Mouse (Mus musculus) intestine, embryonic 16.5 days (tissue): Measurements from ENCODE around the gene Ptprd. TPM values are rescaled to one million over a fixed set of nuclear protein-coding genes. Genes with fewer than 3 reads are reported as not detected.

ENCODE experiments used
- ATAC-seq: fragments of 200-750 bp; cut with Nextera tagmentation; 2 replicates; pipeline ENCODE4 v1.8.0; 2017; ENCODE audit warnings: moderate TSS enrichment, moderate library complexity
- H3K27ac ChIP-seq: fragments of 300-500 bp; sonication (generic); 2 replicates; pipeline ENCODE4 v1.5.1; 2014; ENCODE audit warnings: mild to moderate bottlenecking, low read length
- H3K27me3 ChIP-seq: fragments of 300-500 bp; sonication (generic); replicated peaks from 2 replicates; pipeline ENCODE4 v1.6.1; 2014; ENCODE audit warnings: low read length, control low read depth, mixed read lengths; ENCODE audit not compliant: control insufficient read depth, insufficient read depth
- H3K36me3 ChIP-seq: fragments of 300-500 bp; sonication (generic); 2 replicates; pipeline ENCODE4 v1.6.1; 2014; ENCODE audit warnings: low read length, control low read depth; ENCODE audit not compliant: control insufficient read depth, insufficient read depth
- H3K4me1 ChIP-seq: fragments of 300-500 bp; sonication (generic); 2 replicates; pipeline ENCODE4 v1.6.1; 2014; ENCODE audit warnings: low read length, control low read depth, mixed read lengths; ENCODE audit not compliant: control insufficient read depth, insufficient read depth
- H3K4me2 ChIP-seq: fragments of 300-500 bp; sonication (generic); 2 replicates; pipeline ENCODE4 v1.6.1; 2014; ENCODE audit warnings: low read depth, low read length, control low read depth
- H3K4me3 ChIP-seq: fragments of 300-500 bp; sonication (generic); 2 replicates; pipeline ENCODE4 v1.5.1; 2014; ENCODE audit warnings: mild to moderate bottlenecking, low read length
- H3K9ac ChIP-seq: fragments of 300-500 bp; sonication (generic); 2 replicates; pipeline ENCODE4 v1.6.1; 2014; ENCODE audit warnings: low read depth, low read length
- H3K9me3 ChIP-seq: fragments of 300-500 bp; sonication (generic); 2 replicates; pipeline ENCODE4 v1.6.1; 2016; ENCODE audit warnings: low read length, control low read depth; ENCODE audit not compliant: control insufficient read depth
- WGBS: fragments of 180-500 bp; shearing (Covaris S2); extraction: QIAGEN DNeasy Blood & Tissue Kit; methylation state at CpG from one replicate; pipeline ENCODE4 v1.1.7; 2014; 5-methylcytosine and 5-hydroxymethylcytosine counted together
- polyA plus RNA-seq: library from polyadenylated mRNA; unstranded; fragments of >200 nt; fragmentation: Nextera tagmentation; extraction: Ambion mirVana; gene quantifications from 2 replicates; pipeline ENCODE4 v1.2.1, GENCODE M21; 2015

The Ptprd gene
- polyA plus RNA-seq, 1 experiment from 2014 or later: 5.0 TPM

- no peak overlapping the region for H3K4me2 ChIP-seq
- H3K4me1 ChIP-seq: no peaks in the 10 kb centered on the region
- no peak overlapping the region for H3K27ac ChIP-seq
- H3K27me3 ChIP-seq: no peaks in the 10 kb centered on the region
- ATAC-seq: no peak
- no peak overlapping the region for H3K9ac ChIP-seq
- H3K4me3 ChIP-seq: no peak overlapping the region
- H3K9me3 ChIP-seq: no peaks in the 10 kb centered on the region
- H3K36me3 ChIP-seq: no peaks in the 10 kb centered on the region
- 91% methylated on average over 3 of the region's 3 CpGs for WGBS
These were observed 1988.0 kb downstream of the Ptprd start for GRCm38 (mm10) chr4:76223720-76224119.

DNA sequence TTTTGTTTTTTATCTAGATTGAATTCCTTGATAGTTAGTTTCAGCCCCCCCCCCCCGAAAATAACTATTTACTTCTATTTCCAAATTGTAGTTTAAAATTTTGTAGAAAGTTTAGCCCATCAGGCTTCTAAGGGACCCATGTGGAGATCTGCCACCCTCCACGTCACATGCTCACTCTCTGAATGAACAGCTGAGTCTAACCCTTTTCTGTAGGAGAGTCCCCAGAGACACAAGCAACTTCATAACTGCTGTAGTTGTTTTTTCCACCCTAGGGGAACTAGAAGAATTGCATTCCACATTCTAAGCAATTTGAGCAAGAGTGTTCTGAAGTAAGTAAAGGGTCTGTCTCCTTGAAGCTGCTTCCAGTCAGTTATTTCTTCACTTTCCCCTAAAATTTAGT, 1989.2 kb downstream of the Ptprd start:
- no peaks in the 10 kb centered on the region for H3K27me3 ChIP-seq
- no peaks in the 10 kb centered on the region for H3K4me1 ChIP-seq
- ATAC-seq: no peak
- H3K36me3 ChIP-seq: no peaks in the 10 kb centered on the region
- no peak overlapping the region for H3K27ac ChIP-seq
- H3K9ac ChIP-seq: no peak overlapping the region
- no peak overlapping the region for H3K4me2 ChIP-seq
- 62% methylated on average over 2 of the region's 2 CpGs for WGBS
- H3K9me3 ChIP-seq: no peaks in the 10 kb centered on the region
- no peak overlapping the region for H3K4me3 ChIP-seq

DNA sequence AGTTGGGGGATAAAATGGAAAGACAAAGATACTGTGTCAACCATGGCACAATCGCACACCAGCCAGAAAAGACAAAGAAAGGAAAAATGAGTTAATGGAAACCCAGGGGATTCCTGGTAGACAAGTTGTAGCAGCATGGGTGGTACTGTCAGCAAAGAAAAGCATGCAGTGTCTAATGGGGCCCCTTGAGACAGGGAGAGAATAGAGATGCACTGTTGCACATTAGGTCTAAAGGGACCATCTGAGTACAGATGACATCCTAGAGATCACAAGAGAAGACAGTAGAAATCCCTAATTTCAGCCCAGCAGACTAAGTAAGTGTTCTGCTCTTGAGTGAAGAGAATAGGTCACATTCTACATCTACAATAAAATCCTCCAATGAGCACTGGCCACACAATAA, 1993.7 kb downstream of the Ptprd start:
- Histone ChIP-seq H3K9ac (no peak overlapping the region), H3K4me2 (no peak overlapping the region), H3K27me3 (no peaks in the 10 kb centered on the region), H3K4me3 (no peak overlapping the region), H3K9me3 (no peaks in the 10 kb centered on the region), H3K27ac (no peak overlapping the region), H3K36me3 (no peaks in the 10 kb centered on the region), H3K4me1 (no peaks in the 10 kb centered on the region)
- no peak for ATAC-seq
- 86% methylated on average over 1 of the region's 1 CpGs for WGBS

GRCm38 (mm10) chr4:76215141-76215540, 1996.6 kb downstream of the Ptprd start:
- H3K27me3 ChIP-seq: no peaks in the 10 kb centered on the region
- no peak overlapping the region for H3K27ac ChIP-seq
- no peak overlapping the region for H3K9ac ChIP-seq
- WGBS: 89% methylated on average over 1 of the region's 1 CpGs
- no peak overlapping the region for H3K4me2 ChIP-seq
- no peak overlapping the region for H3K4me3 ChIP-seq
- no peaks in the 10 kb centered on the region for H3K4me1 ChIP-seq
- H3K36me3 ChIP-seq: no peaks in the 10 kb centered on the region
- no peaks in the 10 kb centered on the region for H3K9me3 ChIP-seq
- ATAC-seq: no peak

DNA sequence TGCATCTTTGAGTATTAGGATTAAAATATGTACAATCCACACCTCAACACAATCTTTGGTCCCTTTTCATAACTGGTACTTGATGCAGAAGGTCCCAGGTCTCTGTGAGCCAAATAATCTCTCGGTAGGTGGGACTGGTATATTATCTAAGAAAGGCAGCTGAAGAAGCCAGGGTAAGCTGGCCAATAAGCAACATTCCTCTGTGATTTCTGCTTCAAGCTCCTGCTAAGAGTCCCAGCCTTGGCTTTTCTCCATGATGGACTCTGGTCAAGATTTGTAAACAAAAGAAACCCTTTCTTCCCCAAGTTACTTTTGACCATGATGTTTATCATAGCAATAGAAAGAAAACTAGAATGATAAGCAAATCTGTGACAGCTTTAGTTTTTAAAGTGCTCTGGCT, 2012.4 kb downstream of the Ptprd start:
- WGBS: 33% methylated on average over 1 of the region's 1 CpGs
- H3K27ac ChIP-seq: no peak overlapping the region

DNA sequence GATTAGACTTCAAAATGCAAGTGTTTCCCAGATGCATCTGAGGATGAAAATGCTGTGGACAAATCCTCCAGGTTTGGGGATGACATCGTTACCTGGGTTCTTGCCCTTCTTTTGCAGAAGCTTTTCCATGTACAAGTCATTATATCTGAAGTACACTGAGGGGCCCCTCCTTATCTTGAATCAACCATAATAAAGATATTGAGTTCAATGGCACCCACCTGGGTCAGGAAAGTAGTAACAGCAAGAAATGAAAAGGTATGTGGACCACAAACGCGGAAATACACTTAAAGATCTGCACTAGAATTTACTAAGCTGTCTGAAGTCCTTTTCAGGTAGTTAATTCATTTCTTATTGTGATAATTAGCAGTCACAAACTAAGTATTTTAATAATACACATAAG, 2017.0 kb downstream of the Ptprd start:
- Histone ChIP-seq H3K27me3 (no peaks in the 10 kb centered on the region), H3K36me3 (no peaks in the 10 kb centered on the region), H3K9ac (no peak overlapping the region), H3K4me1 (no peaks in the 10 kb centered on the region), H3K9me3 (no peaks in the 10 kb centered on the region), H3K27ac (no peak overlapping the region), H3K4me2 (0 out of 2 replicates have a peak overlapping the region, but pooled peaks have one; percentile 6), H3K4me3 (no peak overlapping the region)
- peak; percentile 83 for ATAC-seq
- WGBS: 70% methylated on average over 3 of the region's 3 CpGs

More for the DNA sequence above, 2012.4 kb downstream of the Ptprd start:
- Histone ChIP-seq H3K4me2 (no peak overlapping the region), H3K9me3 (no peaks in the 10 kb centered on the region), H3K9ac (no peak overlapping the region), H3K4me1 (no peaks in the 10 kb centered on the region), H3K27me3 (no peaks in the 10 kb centered on the region), H3K4me3 (no peak overlapping the region), H3K36me3 (no peaks in the 10 kb centered on the region)
- ATAC-seq: no peak

GRCm38 (mm10) chr4:76193496-76193895, 2018.3 kb downstream of the Ptprd start:
- no peak overlapping the region for H3K4me3 ChIP-seq
- no peak overlapping the region for H3K27ac ChIP-seq
- no peaks in the 10 kb centered on the region for H3K27me3 ChIP-seq
- no peak for ATAC-seq
- H3K36me3 ChIP-seq: no peaks in the 10 kb centered on the region
- WGBS: 89% methylated on average over 3 of the region's 3 CpGs
- no peak overlapping the region for H3K4me2 ChIP-seq
- H3K4me1 ChIP-seq: no peaks in the 10 kb centered on the region
- H3K9ac ChIP-seq: no peak overlapping the region
- no peaks in the 10 kb centered on the region for H3K9me3 ChIP-seq

- H3K4me3 ChIP-seq: no peak overlapping the region
- no peaks in the 10 kb centered on the region for H3K36me3 ChIP-seq
- no peak overlapping the region for H3K27ac ChIP-seq
- no peak overlapping the region for H3K9ac ChIP-seq
- no peaks in the 10 kb centered on the region for H3K27me3 ChIP-seq
- no peak overlapping the region for H3K4me2 ChIP-seq
- 97% methylated on average over 1 of the region's 1 CpGs for WGBS
- no peaks in the 10 kb centered on the region for H3K9me3 ChIP-seq
- ATAC-seq: no peak
- no peaks in the 10 kb centered on the region for H3K4me1 ChIP-seq
These were observed 2019.7 kb downstream of the Ptprd start for GRCm38 (mm10) chr4:76192031-76192430.

DNA sequence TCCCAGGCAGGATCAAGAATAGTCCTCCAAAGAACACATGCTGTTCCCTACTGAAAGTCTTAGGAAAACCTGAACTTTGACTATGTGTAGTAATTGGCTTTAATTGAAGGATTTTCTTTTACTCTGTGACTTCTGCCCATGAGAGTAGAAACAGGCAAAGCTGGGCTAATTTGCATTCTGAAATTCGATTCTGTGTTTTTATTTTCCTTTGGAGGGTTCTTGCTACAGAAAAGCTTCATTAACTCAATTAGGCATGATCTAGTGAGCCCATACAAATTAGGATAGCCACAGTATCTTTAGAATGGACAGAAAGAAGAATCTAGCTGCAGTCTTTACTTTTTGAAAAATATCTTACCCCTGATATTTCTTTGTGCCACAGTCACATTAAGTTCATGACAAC, 2021.0 kb downstream of the Ptprd start:
- H3K4me3 ChIP-seq: no peak overlapping the region
- no peak overlapping the region for H3K4me2 ChIP-seq
- no peaks in the 10 kb centered on the region for H3K36me3 ChIP-seq
- H3K27ac ChIP-seq: no peak overlapping the region
- H3K9me3 ChIP-seq: no peaks in the 10 kb centered on the region
- no peaks in the 10 kb centered on the region for H3K27me3 ChIP-seq
- H3K9ac ChIP-seq: no peak overlapping the region
- H3K4me1 ChIP-seq: no peaks in the 10 kb centered on the region
- ATAC-seq: no peak
- WGBS: 54% methylated on average over 1 of the region's 1 CpGs

DNA sequence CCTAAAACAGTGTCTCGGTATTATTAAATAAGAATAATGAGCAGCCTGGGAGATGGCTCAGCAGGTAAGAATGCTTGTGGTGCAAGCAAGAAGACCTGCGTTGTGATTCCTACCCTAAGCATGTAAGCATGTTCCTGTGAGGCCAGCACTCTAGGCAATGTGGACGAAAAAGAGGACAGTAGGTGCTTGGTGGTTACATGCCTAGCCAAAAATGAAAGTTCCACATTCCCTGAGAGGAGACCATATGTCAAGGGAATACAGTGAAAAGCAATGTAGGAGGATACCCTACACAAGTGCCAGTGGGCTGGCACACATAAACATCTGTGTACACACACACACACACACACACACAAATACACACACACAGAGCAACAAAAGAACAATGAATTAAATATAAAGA, 2028.7 kb downstream of the Ptprd start:
- H3K4me3 ChIP-seq: no peak overlapping the region
- H3K27me3 ChIP-seq: no peaks in the 10 kb centered on the region
- H3K9ac ChIP-seq: no peak overlapping the region
- no peaks in the 10 kb centered on the region for H3K36me3 ChIP-seq
- no peaks in the 10 kb centered on the region for H3K4me1 ChIP-seq
- 89% methylated on average over 3 of the region's 3 CpGs for WGBS
- H3K9me3 ChIP-seq: no peaks in the 10 kb centered on the region
- ATAC-seq: no peak
- H3K27ac ChIP-seq: no peak overlapping the region
- no peak overlapping the region for H3K4me2 ChIP-seq
